Mouse (Mus musculus): ENCODE measurements at regions not wholly inside any gene's neighbourhood (a gene's known extent, or its start where the extent isn't known, plus 50 kb on each side); places are given as distances from the start of the nearest gene placed in this dataset.

GRCm38 (mm10) chr12:45133415-45133814 is 58.9 kb upstream of the Stxbp6 start:
- H3K36me3 ChIP-seq (replicated peaks in 1 of 2; ENCODE audit: control insufficient read depth in 1 of 2, insufficient read depth in 1 of 2, low read length in 1 of 2), result no peaks in the 10 kb centered on the region
- no peak overlapping the region for H3K9ac ChIP-seq (ENCODE audit: insufficient read depth, low read depth)
- H3K4me3 ChIP-seq (replicated peaks in 1 of 3; ENCODE audit: low read depth in 2 of 3, low read length in 2 of 3, poor library complexity in 1 of 3), result no peak overlapping the region
- H3K27ac ChIP-seq (ENCODE audit: insufficient read depth, low read depth), result no peak overlapping the region
- DNase-seq (ENCODE audit: extremely low read depth), result no peak
- H3K79me2 ChIP-seq (replicated peaks; ENCODE audit: control insufficient read depth, extremely low read depth, insufficient read depth, poor library complexity, severe bottlenecking), result no peaks in the 10 kb centered on the region
- peaks cover 63% of the 10 kb centered on the region for H3K9me3 ChIP-seq (replicated peaks; ENCODE audit: low read length)
- H3K27me3 ChIP-seq (replicated peaks), result no peaks in the 10 kb centered on the region
- no peak for TF ChIP-seq MXI1 (IDR thresholded peaks at IDR 0.05; ENCODE audit: low read depth, low read length)
- no peak for TF ChIP-seq CHD1 (IDR thresholded peaks at IDR 0.05; ENCODE audit: low read depth, low read length)
- no peak for TF ChIP-seq USF1 (IDR thresholded peaks at IDR 0.05; ENCODE audit: low read depth, low read length)
- no peak for TF ChIP-seq EP300 (IDR thresholded peaks at IDR 0.05; ENCODE audit: low read length)
- no peak for TF ChIP-seq ZNF384 (IDR thresholded peaks at IDR 0.05; ENCODE audit: low read depth, low read length)
- TF ChIP-seq PAX5 (IDR thresholded peaks at IDR 0.05; ENCODE audit: low read length), result no peak
- no peak overlapping the region for H3K4me2 ChIP-seq (ENCODE audit: insufficient read depth, low read depth, poor library complexity, severe bottlenecking)
- dilution Hi-C loops (cut with MboI; ENCODE audit: extremely low pct_ligation_motif_present, extremely low pct_unique_long_range_greater_than_20kb, low sequenced_read_pairs), result no loop called here
- in situ Hi-C loops (cut with MboI; ENCODE audit: low pct_ligation_motif_present, low pct_unique_long_range_greater_than_20kb, low sequenced_read_pairs), result no loop called here
- no peaks in the 10 kb centered on the region for H3K4me1 ChIP-seq (ENCODE audit: control insufficient read depth in 1 of 2, insufficient read depth in 2 of 2)

GRCm38 (mm10) chr12:45131139-45131538 is 56.6 kb upstream of the Stxbp6 start:
- no peak overlapping the region for H3K4me2 ChIP-seq (ENCODE audit: insufficient read depth, low read depth, poor library complexity, severe bottlenecking)
- no peaks in the 10 kb centered on the region for H3K36me3 ChIP-seq (replicated peaks in 1 of 2; ENCODE audit: control insufficient read depth in 1 of 2, insufficient read depth in 1 of 2, low read length in 1 of 2)
- in situ Hi-C loops (cut with MboI; ENCODE audit: low pct_ligation_motif_present, low pct_unique_long_range_greater_than_20kb, low sequenced_read_pairs), result no loop called here
- no peak for DNase-seq (ENCODE audit: extremely low read depth)
- H3K79me2 ChIP-seq (replicated peaks; ENCODE audit: control insufficient read depth, extremely low read depth, insufficient read depth, poor library complexity, severe bottlenecking), result no peaks in the 10 kb centered on the region
- dilution Hi-C loops (cut with MboI; ENCODE audit: extremely low pct_ligation_motif_present, extremely low pct_unique_long_range_greater_than_20kb, low sequenced_read_pairs), result no loop called here
- no peak overlapping the region for H3K9ac ChIP-seq (ENCODE audit: insufficient read depth, low read depth)
- H3K9me3 ChIP-seq (replicated peaks; ENCODE audit: low read length), result peaks cover 52% of the 10 kb centered on the region
- TF ChIP-seq KAT2A (IDR thresholded peaks at IDR 0.05; ENCODE audit: insufficient replicate concordance, low read length) (no peak), SIN3A (IDR thresholded peaks at IDR 0.05; ENCODE audit: low read length) (no peak), MXI1 (IDR thresholded peaks at IDR 0.05; ENCODE audit: low read depth, low read length) (no peak), ELF1 (IDR thresholded peaks at IDR 0.05; ENCODE audit: low read depth, low read length) (no peak), PAX5 (IDR thresholded peaks at IDR 0.05; ENCODE audit: low read length) (no peak), GABPA (IDR thresholded peaks at IDR 0.05; ENCODE audit: insufficient replicate concordance, low read depth, low read length) (no peak), CTCF (conservative IDR thresholded peaks at IDR 0.05 in 1 of 2, IDR thresholded peaks at IDR 0.05 in 1 of 2; ENCODE audit: low read depth in 2 of 2, low read length in 2 of 2) (no peak), ZMIZ1 (IDR thresholded peaks at IDR 0.05; ENCODE audit: low read depth, low read length) (no peak), IRF4 (IDR thresholded peaks at IDR 0.05; ENCODE audit: low read depth, low read length) (no peak), NRF1 (IDR thresholded peaks at IDR 0.05; ENCODE audit: low read depth, low read length) (no peak), TBP (conservative IDR thresholded peaks at IDR 0.05; ENCODE audit: low read depth, low read length) (no peak), RAD21 (IDR thresholded peaks at IDR 0.05; ENCODE audit: low read depth, low read length) (no peak)
- no peaks in the 10 kb centered on the region for H3K27me3 ChIP-seq (replicated peaks)
- H3K4me3 ChIP-seq (replicated peaks in 1 of 3; ENCODE audit: low read depth in 2 of 3, low read length in 2 of 3, poor library complexity in 1 of 3), result no peak overlapping the region
- H3K4me1 ChIP-seq (ENCODE audit: control insufficient read depth in 1 of 2, insufficient read depth in 2 of 2), result no peaks in the 10 kb centered on the region
- H3K27ac ChIP-seq (ENCODE audit: insufficient read depth, low read depth), result no peak overlapping the region
